Mouse (Mus musculus) right cerebral cortex, postnatal 25 days (tissue): ENCODE measurements around the gene Tmem52.
"Not testable (repeated sequence)": the region's sequence is repeated elsewhere in the genome, so short reads cannot be mapped to it uniquely, and the experiment has no call there.

Experiments
- DNase-seq: peaks from one replicate; pipeline ENCODE4 v3.0.0; 2022

The Tmem52 gene

GRCm38 (mm10) chr4:155472716-155473290 lies 3.9 kb downstream of the Tmem52 start:
- DNase-seq: no peak

DNA sequence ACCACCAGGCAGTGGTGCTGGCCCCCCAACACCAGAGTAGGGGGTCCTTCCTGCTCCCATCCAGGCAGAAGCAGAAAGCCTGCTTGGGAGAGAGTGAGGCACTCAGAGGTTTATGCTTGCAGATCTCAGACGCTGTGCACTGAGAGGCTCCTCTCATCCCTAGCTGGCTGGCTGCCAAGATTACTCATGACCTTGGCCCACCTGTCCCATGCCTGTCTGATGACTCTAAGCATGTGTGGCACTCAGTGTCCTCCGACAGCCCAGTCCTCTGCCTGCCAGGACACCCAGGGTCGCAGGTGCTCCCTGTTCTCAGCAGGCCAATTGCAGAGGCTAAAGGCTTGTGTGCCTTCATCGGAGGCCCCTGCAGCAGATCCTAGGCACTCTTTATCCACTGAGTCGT lies 4.4 kb downstream of the Tmem52 start:
- no peak for DNase-seq

DNA sequence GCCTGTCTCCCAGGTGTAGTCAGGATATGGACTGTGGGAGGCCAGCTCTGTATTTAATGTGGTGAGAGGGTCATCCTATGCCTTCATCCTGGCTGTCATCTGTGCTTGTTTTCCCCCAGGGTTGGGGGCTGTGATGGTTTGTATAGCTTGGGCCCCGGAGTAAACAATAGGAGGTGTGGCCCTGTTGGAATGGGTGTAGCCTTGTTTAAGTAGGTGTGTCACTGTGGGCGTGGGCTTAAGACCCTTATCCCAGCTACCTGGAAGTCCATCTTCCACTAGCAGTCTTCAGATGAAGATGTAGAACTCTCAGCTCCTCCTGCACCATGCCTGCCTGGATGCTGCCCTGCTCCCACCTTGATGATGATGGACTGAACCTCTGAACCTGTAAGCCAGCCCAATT lies 4.9 kb downstream of the Tmem52 start:
- DNase-seq: not testable (repeated sequence)

DNA sequence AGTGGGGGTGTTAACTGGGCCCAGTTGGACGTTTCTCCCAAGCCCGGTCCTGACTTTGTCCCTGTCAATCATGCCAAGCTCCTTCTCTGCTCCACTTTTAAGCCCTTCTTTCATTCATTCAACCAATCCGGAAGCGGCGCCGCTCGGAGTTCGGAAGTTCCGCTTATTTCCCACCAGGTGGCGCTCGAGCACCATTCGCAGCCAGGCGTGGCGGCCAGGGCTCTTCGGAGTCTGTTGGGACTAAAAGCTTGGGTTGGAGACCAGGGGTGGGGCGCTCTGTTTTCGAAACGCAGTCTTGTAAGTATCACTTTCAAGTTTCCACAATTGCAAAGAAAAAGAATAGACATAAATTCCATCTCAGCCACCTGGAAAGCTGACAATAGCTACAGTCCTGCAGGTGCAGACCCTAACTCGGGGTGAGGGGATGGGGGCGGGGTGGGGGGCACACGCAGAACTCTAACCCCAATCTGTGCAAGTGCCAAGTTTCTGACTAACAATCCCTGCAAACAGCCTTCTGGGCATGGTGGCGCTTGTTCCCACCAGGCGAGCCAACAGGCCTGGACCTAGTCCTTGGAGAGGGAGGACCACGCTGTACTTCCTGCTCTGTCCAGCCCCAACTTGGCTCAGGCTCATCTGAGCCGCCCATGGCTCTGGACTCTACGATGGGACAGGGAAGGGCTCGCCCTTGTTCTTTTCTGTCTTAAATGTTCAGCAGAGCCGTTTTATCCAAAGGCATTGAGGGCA lies 12.6 kb downstream of the Tmem52 start:
- DNase-seq: peak; percentile 73

DNA sequence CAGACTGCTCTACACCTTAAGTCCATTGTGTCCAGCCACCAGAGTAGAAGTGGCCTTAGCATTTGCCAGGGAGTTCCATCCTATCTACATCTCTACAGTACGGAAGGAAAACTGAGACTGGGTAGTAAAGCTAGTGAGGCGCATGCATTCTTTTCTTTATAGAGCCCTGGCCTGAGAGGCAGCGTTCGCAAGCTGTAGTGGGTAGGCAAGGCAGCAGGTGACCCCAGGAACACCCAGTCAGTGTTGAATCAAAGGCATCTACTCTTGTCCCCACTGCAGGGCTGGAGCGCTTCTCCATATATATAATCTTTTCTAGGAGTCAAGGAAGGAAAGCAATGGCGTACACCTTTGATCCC lies 13.2 kb downstream of the Tmem52 start:
- DNase-seq: no peak

DNA sequence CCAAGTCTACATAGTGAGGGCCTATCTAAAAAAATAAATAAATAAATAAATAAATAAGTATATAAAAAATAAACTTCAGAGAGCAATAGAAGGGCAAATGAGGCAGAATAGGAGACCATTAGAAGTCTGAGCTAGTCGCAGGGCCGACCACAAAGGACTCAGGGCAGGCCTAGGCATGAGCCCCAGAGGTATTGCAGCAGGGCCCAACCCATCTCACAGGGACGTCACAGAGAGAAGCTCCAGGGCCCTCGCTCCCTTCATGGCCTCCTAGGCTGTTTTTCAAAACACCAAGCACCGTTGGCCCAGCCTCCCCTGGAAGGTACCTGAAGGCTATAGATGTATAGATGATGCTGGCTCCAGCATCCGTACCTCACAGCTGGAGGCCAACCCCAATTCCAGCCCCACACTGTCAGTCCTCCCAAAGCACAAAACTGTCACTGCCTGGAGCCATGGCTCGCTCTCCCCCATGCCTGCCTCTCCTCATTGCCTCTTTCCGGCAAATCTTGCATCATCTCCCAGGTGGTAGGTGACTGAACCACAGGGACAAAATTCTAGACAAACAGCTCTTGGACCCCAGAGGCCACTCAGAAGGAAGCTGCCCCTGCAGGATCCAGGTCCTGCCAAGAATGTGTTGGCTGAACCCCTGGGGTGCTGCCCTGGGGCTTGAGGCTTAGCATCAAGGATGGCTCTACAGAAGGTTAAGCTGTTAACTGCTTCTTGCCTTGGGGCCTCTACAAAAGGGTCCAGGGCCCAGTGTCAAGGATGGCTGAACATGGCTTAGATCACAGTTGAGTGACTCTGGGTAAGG lies 14.0 kb downstream of the Tmem52 start:
- DNase-seq: no peak

DNA sequence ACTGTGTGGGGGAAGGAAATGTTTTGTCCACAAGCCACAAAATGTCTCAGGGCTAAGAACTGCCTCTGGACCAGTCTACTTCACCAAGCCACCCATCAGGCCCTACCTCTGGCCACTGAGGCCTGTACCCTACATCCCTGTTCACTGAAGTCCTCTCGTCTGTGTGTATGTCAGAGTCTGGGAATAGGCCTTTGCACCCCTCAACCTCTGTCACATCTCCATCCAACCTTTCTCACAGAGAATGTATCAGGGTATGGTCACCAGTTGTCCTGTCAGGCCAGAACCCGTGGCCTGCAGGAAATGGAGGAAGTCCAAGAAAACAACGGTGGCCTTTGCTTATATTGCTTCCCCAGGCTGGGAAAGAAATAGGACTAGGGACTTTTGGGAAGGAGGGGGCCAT lies 16.6 kb downstream of the Tmem52 start:
- DNase-seq: no peak

DNA sequence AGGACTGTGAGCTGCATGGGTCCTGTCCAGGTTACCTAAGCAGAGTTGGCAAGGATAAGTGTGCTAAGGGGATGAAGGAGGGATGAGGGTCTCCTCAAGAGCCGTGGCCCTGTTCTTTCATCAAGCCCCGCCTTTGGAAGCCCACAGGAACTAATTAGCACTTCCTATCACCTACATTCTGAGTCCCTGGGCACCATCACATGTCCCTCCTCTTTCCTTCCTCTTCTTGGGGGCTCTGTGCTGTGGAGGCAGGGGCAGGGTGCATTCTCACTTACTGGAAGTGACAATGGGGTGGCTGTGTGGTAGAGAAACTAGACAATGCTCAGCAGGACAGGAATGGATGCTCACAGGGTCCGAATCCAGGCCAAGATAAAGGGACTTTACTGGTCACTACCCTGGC lies 18.8 kb downstream of the Tmem52 start:
- DNase-seq: no peak

GRCm38 (mm10) chr4:155488232-155489025 lies 19.5 kb downstream of the Tmem52 start:
- no peak for DNase-seq

GRCm38 (mm10) chr4:155489101-155489970 lies 20.4 kb downstream of the Tmem52 start:
- DNase-seq: no peak

DNA sequence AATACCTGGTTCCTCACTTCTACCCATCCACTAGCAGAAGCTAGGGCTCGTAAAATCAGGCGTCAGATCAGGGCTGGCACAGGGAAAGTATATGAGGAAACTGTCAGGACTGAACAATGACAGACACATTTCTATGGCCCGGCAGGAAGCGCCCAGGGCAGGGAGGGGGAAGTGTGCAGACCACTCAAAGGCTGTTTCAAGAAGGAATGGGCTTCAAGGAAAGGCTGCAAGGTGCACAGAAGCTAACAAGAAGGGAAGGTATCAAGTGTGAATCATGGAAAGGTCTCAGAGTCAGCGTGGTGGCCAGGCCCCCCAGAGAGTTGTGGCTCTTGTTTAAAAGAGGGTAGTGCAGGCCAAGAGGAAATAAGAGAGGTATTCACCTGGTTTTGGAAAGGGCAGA lies 21.5 kb downstream of the Tmem52 start:
- DNase-seq: no peak

DNA sequence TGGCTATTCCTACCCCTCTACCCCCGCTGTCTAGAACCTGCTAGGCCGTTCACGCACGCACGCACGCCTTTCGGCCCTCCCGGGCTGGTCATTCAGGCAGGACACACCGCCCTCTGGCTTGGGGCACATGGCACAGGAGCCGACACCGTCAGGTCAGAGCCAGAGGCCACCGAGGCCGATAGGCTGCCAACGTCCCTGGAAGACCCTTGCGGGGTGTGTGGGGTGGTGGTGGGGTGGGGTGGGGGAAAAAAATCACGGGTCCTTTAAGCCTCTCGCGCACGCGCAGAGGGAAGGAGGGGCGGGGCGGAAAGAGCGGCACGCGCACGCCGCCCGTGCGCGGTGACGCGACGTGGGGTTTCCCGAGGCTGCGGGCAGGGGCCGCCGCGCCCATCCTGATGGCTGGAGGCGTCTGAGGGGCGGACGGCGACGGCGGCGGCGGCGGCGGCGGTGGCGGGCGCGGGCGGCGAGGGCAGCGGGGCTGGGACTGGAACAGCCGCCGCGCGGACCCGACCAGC lies 22.1 kb downstream of the Tmem52 start, which contains the start of gene Gnb1:
TSS of gene Gnb1 (plus strand) at position 372 of the 515 bp plus-strand sequence.
- peak; percentile 92 for DNase-seq

- no peak for DNase-seq
Measured at GRCm38 (mm10) chr4:155491529-155492130, 22.7 kb downstream of the Tmem52 start.

- peak; percentile 71 for DNase-seq
Measured at GRCm38 (mm10) chr4:155492131-155492633, 23.3 kb downstream of the Tmem52 start.

DNA sequence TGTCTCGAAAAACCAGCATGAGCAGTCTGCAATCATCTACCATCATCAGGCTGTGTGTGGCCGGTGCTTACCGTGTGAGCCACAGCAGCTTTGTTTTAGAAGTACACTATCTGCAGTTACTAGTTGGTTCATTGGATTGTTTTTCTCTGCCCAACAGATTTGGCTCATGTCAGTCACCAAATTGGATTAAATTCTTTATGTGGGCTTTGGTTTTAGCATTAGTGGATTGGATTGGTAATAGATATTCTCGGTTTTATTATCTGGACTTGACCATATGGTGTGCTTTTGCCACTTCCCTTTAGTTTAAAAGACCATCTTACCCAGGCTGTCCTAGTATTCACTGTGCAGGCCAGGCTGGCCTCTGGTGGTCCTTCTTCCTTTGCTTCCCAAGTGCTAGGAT lies 26.0 kb downstream of the Tmem52 start:
- no peak for DNase-seq

- DNase-seq: no peak
Measured at GRCm38 (mm10) chr4:155497963-155498362, 29.0 kb downstream of the Tmem52 start.

DNA sequence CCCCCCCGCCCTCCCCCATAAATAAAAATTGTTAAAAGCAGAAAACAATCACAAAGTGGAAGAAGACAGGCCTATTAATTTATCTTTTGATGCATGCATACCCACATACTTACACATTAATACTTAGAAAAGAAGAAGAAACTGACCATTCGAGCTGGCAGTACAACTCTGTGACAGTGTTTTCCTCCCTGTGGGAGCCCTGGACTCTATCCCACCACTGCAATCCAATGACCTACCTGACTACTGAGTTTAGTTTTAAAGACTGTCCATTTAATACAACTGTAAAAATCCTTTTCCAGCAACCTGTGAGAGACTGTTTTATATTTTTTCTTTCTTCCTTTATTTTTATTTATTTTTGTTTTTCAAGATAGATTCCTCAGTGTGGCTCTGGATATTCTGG lies 32.2 kb downstream of the Tmem52 start:
- DNase-seq: no peak

GRCm38 (mm10) chr4:155505067-155505466 lies 36.2 kb downstream of the Tmem52 start:
- no peak for DNase-seq

- no peak for DNase-seq
Measured at GRCm38 (mm10) chr4:155505671-155506295, 36.9 kb downstream of the Tmem52 start.

DNA sequence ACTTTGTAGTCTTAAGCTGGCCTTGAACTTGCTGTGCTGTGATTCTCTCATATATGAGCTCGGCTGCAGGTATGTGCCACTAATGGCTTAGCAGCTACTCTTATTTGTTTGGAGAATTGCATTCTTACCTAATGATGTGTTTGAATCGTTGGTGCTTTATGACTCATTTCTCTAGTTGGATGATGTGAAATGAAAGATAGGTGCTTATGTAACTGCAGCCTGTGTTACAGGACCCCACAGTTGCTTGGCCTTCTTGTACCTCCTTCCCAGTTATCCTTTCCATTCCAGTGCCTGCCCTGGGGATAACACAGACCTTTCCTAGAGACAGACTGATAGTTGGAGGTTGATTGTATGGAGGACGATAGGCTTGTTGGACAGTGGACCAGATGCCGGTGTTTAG lies 39.7 kb downstream of the Tmem52 start:
- DNase-seq: no peak

- DNase-seq: no peak
Measured at GRCm38 (mm10) chr4:155510981-155511380, 42.1 kb downstream of the Tmem52 start.
